ENCODE assay signal across 12 mouse cellular contexts in the genomic region with DNA sequence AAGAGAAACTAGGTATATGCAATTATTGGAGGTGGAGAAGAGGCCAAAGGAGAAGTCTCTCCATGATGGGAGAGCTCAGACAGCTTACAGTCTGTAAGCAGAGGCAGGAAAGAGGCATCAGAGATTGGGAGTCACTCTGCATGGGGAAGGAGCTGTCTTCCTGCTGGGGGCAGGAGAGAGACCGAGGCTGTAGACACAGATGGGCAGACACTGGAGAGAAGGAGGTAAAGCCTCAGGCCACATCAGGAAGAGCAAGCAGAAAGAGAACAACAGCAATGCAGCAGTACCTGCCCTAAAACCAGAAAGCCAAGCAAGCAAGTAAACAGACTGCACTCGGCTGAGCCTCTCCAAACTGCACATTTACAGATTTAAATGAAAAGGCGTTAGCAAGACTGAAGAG.
DNase-seq lines count a peak whose midpoint lies in the region; ATAC-seq and TF ChIP-seq lines count a peak whose summit lies in the region.
"Had no signal": no experiment of that assay in that cellular context is flagged by ENCODE, and none has a peak within 500 bp of the region (broad histone marks: within the 10 kb centered on the region; RNA-seq: fewer than 3 reads in every experiment).

No protein-coding gene starts in this region.

- TF ChIP-seq EP300 in lung, postnatal 0 days (IDR thresholded peaks at IDR 0.05), result no peak
- TF ChIP-seq EP300 in stomach, postnatal 0 days (optimal IDR thresholded peaks at IDR 0.05), result no peak

- no peaks in the 10 kb centered on the region for H3K9me3 ChIP-seq in embryonic facial prominence, embryonic 15.5 days (replicated peaks)
- H3K9me3 ChIP-seq in embryonic facial prominence, embryonic 10.5 days, result no peaks in the 10 kb centered on the region
- no peaks in the 10 kb centered on the region for H3K9me3 ChIP-seq in intestine, embryonic 14.5 days (ENCODE audit: control insufficient read depth, low read length)
- H3K9me3 ChIP-seq in intestine, embryonic 16.5 days (ENCODE audit: control insufficient read depth, low read length), result no peaks in the 10 kb centered on the region
- H3K9me3 ChIP-seq in lung, postnatal 0 days (ENCODE audit: low read length), result 0 out of 2 replicates have a peak, but pooled peaks cover 4% of the 10 kb centered on the region
- no peaks in the 10 kb centered on the region for H3K9me3 ChIP-seq in stomach, postnatal 0 days (ENCODE audit: control insufficient read depth, low read length)

- no peaks in the 10 kb centered on the region for H3K27me3 ChIP-seq in embryonic facial prominence, embryonic 15.5 days
- H3K27me3 ChIP-seq in embryonic facial prominence, embryonic 10.5 days (replicated peaks; ENCODE audit: low read depth, poor library complexity, severe bottlenecking), result no peaks in the 10 kb centered on the region
- H3K27me3 ChIP-seq in intestine, embryonic 14.5 days (replicated peaks; ENCODE audit: control insufficient read depth, insufficient read depth, low read length), result no peaks in the 10 kb centered on the region
- H3K27me3 ChIP-seq in intestine, embryonic 16.5 days (replicated peaks; ENCODE audit: control insufficient read depth, insufficient read depth, low read length), result no peaks in the 10 kb centered on the region
- H3K27me3 ChIP-seq in lung, postnatal 0 days (replicated peaks; ENCODE audit: insufficient read depth, low read length), result no peaks in the 10 kb centered on the region
- H3K27me3 ChIP-seq in stomach, postnatal 0 days (ENCODE audit: control insufficient read depth, insufficient read depth, low read length), result no peaks in the 10 kb centered on the region

- WGBS in embryonic facial prominence, embryonic 15.5 days, result 16% methylated on average over 3 of the region's 3 CpGs
- whole genome bisulfite sequencing in embryonic facial prominence, embryonic 10.5 days, result 41% methylated on average over 3 of the region's 3 CpGs
- WGBS in intestine, embryonic 14.5 days, result 38% methylated on average over 3 of the region's 3 CpGs
- 37% methylated on average over 3 of the region's 3 CpGs for WGBS in intestine, embryonic 16.5 days
- 21% methylated on average over 3 of the region's 3 CpGs for WGBS in lung, postnatal 0 days
- 27% methylated on average over 3 of the region's 3 CpGs for WGBS in stomach, postnatal 0 days

- DNase-seq in embryonic facial prominence, embryonic 10.5 days (ENCODE audit: low spot score), result no peak
- peak; percentile 49 for DNase-seq in intestine, embryonic 14.5 days (ENCODE audit: low spot score)
- DNase-seq in lung, postnatal 0 days (ENCODE audit: low spot score), result no peak
- no peak for DNase-seq in lung, postnatal 4 days
- DNase-seq in stomach, postnatal 0 days (ENCODE audit: low spot score), result no peak
- DNase-seq in spleen, postnatal 4 days (ENCODE audit: low spot score in 2 of 2), result no peak
- DNase-seq: adrenal gland, adult 8-10 months; cerebellum, postnatal 10 days; lung, adult 18-20 months; right cerebral cortex, postnatal 14 days had no signal

- peaks cover 11% of the 10 kb centered on the region for H3K4me1 ChIP-seq in embryonic facial prominence, embryonic 15.5 days
- H3K4me1 ChIP-seq in embryonic facial prominence, embryonic 10.5 days, result peaks cover 13% of the 10 kb centered on the region
- peaks cover 11% of the 10 kb centered on the region; the same call in 1 of the 2 replicates for H3K4me1 ChIP-seq in intestine, embryonic 14.5 days (replicated peaks; ENCODE audit: control insufficient read depth, insufficient read depth, low read length)
- H3K4me1 ChIP-seq in intestine, embryonic 16.5 days (ENCODE audit: control insufficient read depth, insufficient read depth, low read length), result peaks cover 19% of the 10 kb centered on the region
- H3K4me1 ChIP-seq in lung, postnatal 0 days (ENCODE audit: insufficient read depth, low read depth, low read length), result peaks cover 22% of the 10 kb centered on the region
- H3K4me1 ChIP-seq in stomach, postnatal 0 days (replicated peaks; ENCODE audit: control insufficient read depth, insufficient read depth), result no peaks in the 10 kb centered on the region

- no peaks in the 10 kb centered on the region for H3K36me3 ChIP-seq in embryonic facial prominence, embryonic 15.5 days
- H3K36me3 ChIP-seq in embryonic facial prominence, embryonic 10.5 days (replicated peaks), result peaks cover 15% of the 10 kb centered on the region; the same call in 1 of the 2 replicates
- no peaks in the 10 kb centered on the region for H3K36me3 ChIP-seq in intestine, embryonic 14.5 days (ENCODE audit: control insufficient read depth, insufficient read depth, low read length)
- H3K36me3 ChIP-seq in intestine, embryonic 16.5 days (ENCODE audit: control insufficient read depth, insufficient read depth, low read length), result peaks cover 5% of the 10 kb centered on the region; the same call in 1 of the 2 replicates
- H3K36me3 ChIP-seq in lung, postnatal 0 days (ENCODE audit: insufficient read depth, low read length), result no peaks in the 10 kb centered on the region
- no peaks in the 10 kb centered on the region for H3K36me3 ChIP-seq in stomach, postnatal 0 days (ENCODE audit: control insufficient read depth, insufficient read depth, low read length)

- ATAC-seq in embryonic facial prominence, embryonic 15.5 days (ENCODE audit: insufficient number of reproducible peaks, low FRiP score, low TSS enrichment, low read depth), result no peak
- ATAC-seq in intestine, embryonic 14.5 days (replicated peaks; ENCODE audit: low FRiP score, low TSS enrichment, low read depth), result no peak
- ATAC-seq in intestine, embryonic 16.5 days, result no peak
- ATAC-seq in lung, postnatal 0 days, result no peak
- no peak for ATAC-seq in stomach, postnatal 0 days (ENCODE audit: low FRiP score, low TSS enrichment)

- peak overlapping the region; percentile 28; the same call in 1 of the 2 replicates for H3K27ac ChIP-seq in embryonic facial prominence, embryonic 15.5 days (replicated peaks)
- no peak overlapping the region for H3K27ac ChIP-seq in embryonic facial prominence, embryonic 10.5 days (replicated peaks)
- no peak overlapping the region for H3K27ac ChIP-seq in intestine, embryonic 14.5 days (ENCODE audit: low read depth)
- no peak overlapping the region for H3K27ac ChIP-seq in intestine, embryonic 16.5 days (ENCODE audit: low read length)
- H3K27ac ChIP-seq in lung, postnatal 0 days (ENCODE audit: low read length), result no peak overlapping the region
- no peak overlapping the region; the same call in 1 of the 2 replicates for H3K27ac ChIP-seq in stomach, postnatal 0 days (replicated peaks)

- H3K9ac ChIP-seq in embryonic facial prominence, embryonic 15.5 days, result no peak overlapping the region
- no peak overlapping the region for H3K9ac ChIP-seq in intestine, embryonic 14.5 days (ENCODE audit: low read length)
- no peak overlapping the region for H3K9ac ChIP-seq in intestine, embryonic 16.5 days (ENCODE audit: low read depth, low read length)
- no peak overlapping the region for H3K9ac ChIP-seq in lung, postnatal 0 days (replicated peaks; ENCODE audit: low read depth)
- no peak overlapping the region for H3K9ac ChIP-seq in stomach, postnatal 0 days (ENCODE audit: low read length)

- H3K4me3 ChIP-seq in embryonic facial prominence, embryonic 15.5 days (replicated peaks), result no peak overlapping the region
- H3K4me3 ChIP-seq in embryonic facial prominence, embryonic 10.5 days, result no peak overlapping the region
- no peak overlapping the region for H3K4me3 ChIP-seq in intestine, embryonic 14.5 days (ENCODE audit: low read depth, low read length)
- H3K4me3 ChIP-seq in intestine, embryonic 16.5 days (ENCODE audit: low read length), result no peak overlapping the region
- H3K4me3 ChIP-seq in lung, postnatal 0 days (ENCODE audit: low read depth, low read length), result no peak overlapping the region
- no peak overlapping the region for H3K4me3 ChIP-seq in stomach, postnatal 0 days (ENCODE audit: low read depth, low read length)

- no peak overlapping the region for H3K4me2 ChIP-seq in embryonic facial prominence, embryonic 15.5 days (replicated peaks)
- no peak overlapping the region for H3K4me2 ChIP-seq in intestine, embryonic 14.5 days (ENCODE audit: low read length)
- H3K4me2 ChIP-seq in intestine, embryonic 16.5 days (ENCODE audit: low read depth, low read length), result no peak overlapping the region
- no peak overlapping the region for H3K4me2 ChIP-seq in lung, postnatal 0 days (replicated peaks; ENCODE audit: low read depth, low read length)
- H3K4me2 ChIP-seq in stomach, postnatal 0 days (replicated peaks; ENCODE audit: low read depth), result no peak overlapping the region

- TF ChIP-seq CTCF in lung, postnatal 0 days (IDR thresholded peaks at IDR 0.05), result peak; percentile 55
- TF ChIP-seq CTCF in stomach, postnatal 0 days (IDR thresholded peaks at IDR 0.05; ENCODE audit: low read depth), result peak; percentile 41; the same call in 1 of the 2 replicates
